20 mouse cellular contexts compared by ENCODE assay signal in genomic region chr3:146764871-146765529, GRCm38 (mm10). TPM values are rescaled to one million over a fixed set of nuclear protein-coding genes. Genes with fewer than 3 reads are reported as not detected.
DNase-seq lines count a peak whose midpoint lies in the region; ATAC-seq lines count a peak whose summit lies in the region.
"Had no signal": no experiment of that assay in that cellular context is flagged by ENCODE, and none has a peak within 500 bp of the region (broad histone marks: within the 10 kb centered on the region; RNA-seq: fewer than 3 reads in every experiment).

No protein-coding gene starts in this region.

- DNase-seq in CD4-positive helper T cell, adult 2 months (ENCODE audit: low read depth, low spot score) = peak; percentile 49
- DNase-seq in T-cell, adult 2 months (ENCODE audit: low spot score) = peak; percentile 28
- DNase-seq in liver = peak; percentile 64
- no peak for DNase-seq in frontal cortex, postnatal 10 days (ENCODE audit: low spot score in 2 of 2)
- no peak for DNase-seq in embryo, embryonic 11 days
- no peak for DNase-seq in right cerebral cortex, postnatal 10 days (ENCODE audit: low spot score in 2 of 2)
- DNase-seq: adrenal gland, postnatal 10 days; cerebellum, adult 18-20 months; gastrocnemius, postnatal 25 days; heart, postnatal 10 days; kidney, adult 8-10 months; kidney, postnatal 4 days; left cerebral cortex, postnatal 4 days; lung, adult 18-20 months; lung, postnatal 4 days; midbrain, embryonic 14.5 days; right cerebral cortex, adult 18-20 months; spleen, adult 18-20 months; thymus, postnatal 14 days had no signal

- ATAC-seq in megakaryocyte, adult 5-6 weeks (ENCODE audit: poor library complexity, severe bottlenecking) = peak; percentile 51

RNA-seq across cellular contexts. Expression of gene Prkacb, which starts 47.8 kb away (rescaled TPM):
- total RNA-seq in megakaryocyte, adult 5-6 weeks (2015) = 47.3 and 50.7 TPM in 2 replicates
- total RNA-seq in megakaryocyte, adult 5-6 weeks (2017) = 58.2 and 59.8 TPM in 2 replicates

Comparison
In these comparisons a context has a peak if more than half of its experiments do, and no peak if none do; other contexts are left out.
1. DNase-seq: peak in CD4-positive helper T cell, adult 2 months (single experiment), T-cell, adult 2 months (single experiment) and liver (single experiment); none in frontal cortex, postnatal 10 days (0 of 2), embryo, embryonic 11 days (single experiment) and right cerebral cortex, postnatal 10 days (0 of 2).